Mouse (Mus musculus) lung, embryonic 15.5 days (tissue): ENCODE results near the gene Asic2. TPM values are rescaled to one million over a fixed set of nuclear protein-coding genes. Genes with fewer than 3 reads are reported as not detected.

Experiments used
- ATAC-seq: fragments of 200-750 bp; cut with Nextera tagmentation; 2 replicates; pipeline ENCODE4 v1.8.0; 2017; ENCODE audit warnings: moderate number of reproducible peaks, borderline replicate concordance; ENCODE audit not compliant: low FRiP score, low TSS enrichment; ENCODE audit errors: extremely low read depth
- H3K27ac ChIP-seq: fragments of 300-500 bp; sonication (generic); 2 replicates; pipeline ENCODE4 v1.5.1; 2015; ENCODE audit warnings: moderate library complexity, mild to moderate bottlenecking, inconsistent platforms
- H3K27me3 ChIP-seq: fragments of 300-500 bp; sonication (generic); 2 replicates; pipeline ENCODE4 v1.6.1; 2015; ENCODE audit warnings: inconsistent platforms
- H3K36me3 ChIP-seq: fragments of 300-500 bp; sonication (generic); 2 replicates; pipeline ENCODE4 v1.6.1; 2015; ENCODE audit warnings: inconsistent platforms
- H3K4me1 ChIP-seq: fragments of 300-500 bp; sonication (generic); 2 replicates; pipeline ENCODE4 v1.6.1; 2015; ENCODE audit warnings: inconsistent platforms
- H3K4me2 ChIP-seq: fragments of 300-500 bp; sonication (generic); 2 replicates; pipeline ENCODE4 v1.6.1; 2015; ENCODE audit warnings: inconsistent platforms, mild to moderate bottlenecking, moderate library complexity
- H3K4me3 ChIP-seq: fragments of 300-500 bp; sonication (generic); 2 replicates; pipeline ENCODE4 v1.5.1; 2015; ENCODE audit warnings: mild to moderate bottlenecking, inconsistent platforms
- H3K9ac ChIP-seq: fragments of 300-500 bp; sonication (generic); 2 replicates; pipeline ENCODE4 v1.6.1; 2015; ENCODE audit warnings: inconsistent platforms
- H3K9me3 ChIP-seq: fragments of 300-500 bp; sonication (generic); 2 replicates; pipeline ENCODE4 v1.6.1; 2016; ENCODE audit warnings: inconsistent platforms
- WGBS: fragments of 180-500 bp; shearing (Covaris S2); methylation state at CpG from one replicate; pipeline ENCODE4 v1.1.7; 2015; 5-methylcytosine and 5-hydroxymethylcytosine counted together
- polyA plus RNA-seq: library from polyadenylated mRNA; unstranded; fragments of >200 nt; fragmentation: Nextera tagmentation; extraction: Ambion mirVana; gene quantifications from 2 replicates; pipeline ENCODE4 v1.2.1, GENCODE M21; 2015

The Asic2 gene
- polyA plus RNA-seq, 1 experiment from 2014 or later = 0.37 TPM

DNA sequence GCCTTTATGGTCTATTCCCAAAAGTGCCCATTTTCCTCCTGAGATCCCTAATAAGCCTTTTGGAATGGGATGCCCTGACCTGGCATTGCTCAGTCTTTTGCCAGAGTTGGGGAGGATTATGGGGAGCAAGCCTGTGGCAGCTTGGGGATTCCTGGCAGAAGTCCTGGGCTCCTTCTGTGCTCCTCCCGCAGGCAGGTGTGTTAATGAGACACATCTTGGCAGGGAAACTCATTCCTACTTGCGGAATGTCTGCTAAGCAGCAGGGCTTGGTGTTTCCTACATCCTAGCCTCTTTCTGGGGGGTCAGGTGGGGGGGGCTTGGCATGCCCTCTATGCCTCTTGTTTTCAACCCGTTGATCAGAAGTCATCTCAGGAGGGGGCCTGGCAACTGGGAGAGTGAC lies 1081.2 kb downstream of the Asic2 start:
- Histone ChIP-seq H3K27ac (no peak overlapping the region), H3K9ac (no peak overlapping the region), H3K4me2 (no peak overlapping the region), H3K27me3 (no peaks in the 10 kb centered on the region; the same call in 1 of the 2 replicates), H3K4me1 (no peaks in the 10 kb centered on the region), H3K9me3 (no peaks in the 10 kb centered on the region), H3K36me3 (no peaks in the 10 kb centered on the region), H3K4me3 (no peak overlapping the region)
- WGBS = 57% methylated on average over 3 of the region's 3 CpGs
- ATAC-seq = no peak

DNA sequence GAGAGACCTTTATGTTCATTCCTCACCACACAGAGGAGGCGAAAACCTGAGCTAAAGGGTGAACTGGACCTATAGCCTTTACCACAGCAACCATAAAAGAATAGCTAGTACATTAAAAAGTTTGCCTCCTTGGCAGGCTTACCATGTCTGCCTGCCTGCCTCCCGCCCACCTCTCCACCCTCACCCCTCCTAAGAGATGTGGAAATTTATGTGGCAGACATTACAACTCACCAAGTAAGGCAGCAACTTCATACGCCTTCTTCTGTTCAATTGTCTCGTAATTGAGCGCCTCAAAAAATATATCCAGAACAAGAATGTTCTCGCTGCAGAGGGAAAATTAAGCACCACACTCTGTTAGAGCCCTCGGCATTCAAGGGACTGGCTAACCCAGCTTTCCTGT lies 1081.9 kb downstream of the Asic2 start:
- 66% methylated on average over 7 of the region's 7 CpGs for WGBS
- ATAC-seq = no peak

GRCm38 (mm10) chr11:80884521-80885231 lies 1083.6 kb downstream of the Asic2 start:
- no peaks in the 10 kb centered on the region for H3K27me3 ChIP-seq
- no peak overlapping the region for H3K4me2 ChIP-seq
- no peaks in the 10 kb centered on the region for H3K36me3 ChIP-seq
- H3K9ac ChIP-seq = no peak overlapping the region
- no peak overlapping the region for H3K27ac ChIP-seq
- no peaks in the 10 kb centered on the region for H3K4me1 ChIP-seq
- no peak; the same call in 1 of the 2 replicates for ATAC-seq
- H3K9me3 ChIP-seq = no peaks in the 10 kb centered on the region
- H3K4me3 ChIP-seq = no peak overlapping the region
- WGBS = 70% methylated on average over 6 of the region's 6 CpGs

More for the DNA sequence above, 1081.9 kb downstream of the Asic2 start:
- H3K9ac ChIP-seq = no peak overlapping the region
- no peak overlapping the region for H3K27ac ChIP-seq
- H3K36me3 ChIP-seq = no peaks in the 10 kb centered on the region
- no peaks in the 10 kb centered on the region for H3K9me3 ChIP-seq
- no peak overlapping the region for H3K4me3 ChIP-seq
- H3K27me3 ChIP-seq = no peaks in the 10 kb centered on the region
- H3K4me1 ChIP-seq = no peaks in the 10 kb centered on the region
- no peak overlapping the region for H3K4me2 ChIP-seq

DNA sequence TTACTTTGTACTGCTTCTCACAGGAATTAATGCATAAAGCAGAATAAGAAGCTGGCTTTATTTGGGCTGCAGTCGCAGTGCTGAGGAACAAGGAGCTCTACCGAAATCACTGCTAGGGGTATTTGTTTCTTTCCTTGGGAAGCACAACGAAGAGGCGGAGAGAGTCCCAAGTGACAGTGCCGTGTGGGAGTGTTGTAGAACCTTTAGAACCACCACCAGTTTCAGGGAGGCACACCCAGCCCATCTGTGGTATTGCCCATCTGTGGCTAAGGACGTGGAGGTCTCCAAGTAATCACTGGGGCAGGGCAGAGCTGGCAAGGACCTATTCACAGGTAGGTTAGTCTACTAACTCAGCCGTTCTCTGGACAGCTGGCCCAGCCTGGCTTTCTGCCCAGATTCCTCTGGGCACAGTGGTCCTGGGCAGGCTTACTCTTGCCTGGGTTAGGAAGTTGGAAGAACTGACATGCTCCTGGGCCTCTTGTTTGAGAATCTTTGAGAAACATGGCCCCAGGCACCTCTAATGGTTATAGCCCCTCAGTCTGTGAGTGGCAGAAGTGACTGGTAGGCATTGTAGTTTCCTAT lies 1085.9 kb downstream of the Asic2 start:
- Histone ChIP-seq H3K4me2 (no peak overlapping the region), H3K4me1 (0 out of 2 replicates have a peak, but pooled peaks cover 4% of the 10 kb centered on the region), H3K9me3 (no peaks in the 10 kb centered on the region), H3K27ac (no peak overlapping the region), H3K9ac (no peak overlapping the region), H3K36me3 (no peaks in the 10 kb centered on the region), H3K4me3 (no peak overlapping the region), H3K27me3 (no peaks in the 10 kb centered on the region)
- WGBS = 73% methylated on average over 7 of the region's 7 CpGs
- no peak for ATAC-seq

DNA sequence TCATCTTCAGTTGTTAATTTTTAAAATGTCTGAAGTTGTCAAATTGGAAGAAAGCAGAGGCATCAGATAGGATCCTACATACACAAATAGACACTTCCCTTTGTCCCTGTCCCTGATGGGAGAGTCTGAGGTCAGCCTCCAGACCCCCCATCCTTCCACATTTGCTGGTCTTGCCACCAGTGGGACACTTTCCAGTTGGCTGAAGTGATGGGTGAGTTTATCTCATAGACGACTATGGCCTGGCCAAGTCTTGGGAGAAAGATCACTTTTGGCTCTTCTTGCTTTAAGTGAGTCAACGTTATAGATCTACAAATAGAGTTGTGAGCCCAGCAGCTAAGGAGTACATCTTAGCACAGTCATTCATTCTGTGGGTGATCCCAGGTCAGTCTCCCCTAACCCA lies 1090.2 kb downstream of the Asic2 start:
- H3K27ac ChIP-seq = no peak overlapping the region
- no peaks in the 10 kb centered on the region for H3K27me3 ChIP-seq
- no peak overlapping the region for H3K9ac ChIP-seq
- H3K4me1 ChIP-seq = 0 out of 2 replicates have a peak, but pooled peaks cover 7% of the 10 kb centered on the region
- no peak for ATAC-seq
- no peak overlapping the region for H3K4me3 ChIP-seq
- no peak overlapping the region for H3K4me2 ChIP-seq
- H3K9me3 ChIP-seq = no peaks in the 10 kb centered on the region
- 48% methylated on average over 2 of the region's 2 CpGs for WGBS
- no peaks in the 10 kb centered on the region for H3K36me3 ChIP-seq

GRCm38 (mm10) chr11:80877131-80877651 lies 1091.1 kb downstream of the Asic2 start:
- H3K4me3 ChIP-seq = no peak overlapping the region
- 34% methylated on average over 11 of the region's 11 CpGs for WGBS
- 0 out of 2 replicates have a peak, but pooled peaks cover 7% of the 10 kb centered on the region for H3K4me1 ChIP-seq
- ATAC-seq = peak; percentile 73; the same call in 1 of the 2 replicates
- H3K36me3 ChIP-seq = no peaks in the 10 kb centered on the region
- H3K4me2 ChIP-seq = no peak overlapping the region
- H3K27me3 ChIP-seq = no peaks in the 10 kb centered on the region
- H3K9me3 ChIP-seq = no peaks in the 10 kb centered on the region
- no peak overlapping the region for H3K9ac ChIP-seq
- peak overlapping the region; percentile 55 for H3K27ac ChIP-seq

- Histone ChIP-seq H3K9ac (no peak overlapping the region), H3K27me3 (no peaks in the 10 kb centered on the region), H3K4me3 (no peak overlapping the region), H3K9me3 (no peaks in the 10 kb centered on the region), H3K4me1 (0 out of 2 replicates have a peak, but pooled peaks cover 3% of the 10 kb centered on the region), H3K27ac (no peak overlapping the region), H3K36me3 (no peaks in the 10 kb centered on the region), H3K4me2 (no peak overlapping the region)
- 58% methylated on average over 17 of the region's 17 CpGs for WGBS
- ATAC-seq = no peak
Measured at GRCm38 (mm10) chr11:80872509-80873474, 1095.5 kb downstream of the Asic2 start.

- no peak for ATAC-seq
Measured at GRCm38 (mm10) chr11:80868039-80868438, 1100.2 kb downstream of the Asic2 start.

GRCm38 (mm10) chr11:80862941-80863340 lies 1105.3 kb downstream of the Asic2 start:
- no peak for ATAC-seq
- H3K36me3 ChIP-seq = no peaks in the 10 kb centered on the region
- 85% methylated on average over 7 of the region's 7 CpGs for WGBS

More at GRCm38 (mm10) chr11:80868039-80868438, 1100.2 kb downstream of the Asic2 start:
- Histone ChIP-seq H3K27ac (no peak overlapping the region), H3K4me1 (no peaks in the 10 kb centered on the region), H3K9me3 (no peaks in the 10 kb centered on the region), H3K27me3 (no peaks in the 10 kb centered on the region), H3K4me3 (no peak overlapping the region), H3K4me2 (no peak overlapping the region), H3K36me3 (no peaks in the 10 kb centered on the region), H3K9ac (no peak overlapping the region)
- 89% methylated on average over 1 of the region's 1 CpGs for WGBS

DNA sequence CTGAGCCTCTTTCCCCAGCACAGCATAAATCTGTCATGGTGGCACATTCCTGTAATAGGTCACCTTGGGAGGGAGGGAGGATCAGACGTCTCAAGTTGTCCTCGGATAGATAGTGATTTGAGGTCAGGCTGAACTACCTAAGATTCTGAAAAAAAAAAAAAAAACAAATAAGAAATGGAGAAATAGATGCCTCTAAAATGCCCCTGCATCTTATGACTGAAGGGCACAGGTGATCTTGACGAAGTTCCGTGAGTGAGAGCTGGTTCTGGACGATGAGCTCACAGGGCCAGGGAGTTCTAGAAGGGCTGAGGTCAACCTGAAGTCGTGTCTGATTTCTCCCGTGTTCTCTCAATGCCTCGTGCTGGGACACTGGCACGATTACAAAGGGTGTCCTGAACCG lies 1110.2 kb downstream of the Asic2 start, which contains the start of gene Spaca3:
TSS of gene Spaca3 (plus strand) at position 301 of the 400 bp plus-strand sequence.
- Histone ChIP-seq H3K27ac (no peak within 1 kb of the TSS), H3K27me3 (0 out of 2 replicates have a peak, but pooled peaks cover 3% of the 10 kb centered on the region), H3K4me3 (no peak within 1 kb of the TSS), H3K4me2 (no peak within 1 kb of the TSS), H3K36me3 (no peaks in the 10 kb centered on the region), H3K9me3 (no peaks in the 10 kb centered on the region), H3K4me1 (peaks cover 3% of the 10 kb centered on the region; the same call in 1 of the 2 replicates), H3K9ac (no peak within 1 kb of the TSS)
- ATAC-seq = no peak
- WGBS = 56% methylated on average over 10 of the region's 10 CpGs

More at GRCm38 (mm10) chr11:80862941-80863340, 1105.3 kb downstream of the Asic2 start:
- Histone ChIP-seq H3K9me3 (no peaks in the 10 kb centered on the region), H3K4me3 (no peak overlapping the region), H3K27me3 (0 out of 2 replicates have a peak, but pooled peaks cover 3% of the 10 kb centered on the region), H3K9ac (no peak overlapping the region), H3K4me2 (no peak overlapping the region), H3K4me1 (no peaks in the 10 kb centered on the region), H3K27ac (no peak overlapping the region)

GRCm38 (mm10) chr11:80856827-80857226 lies 1111.4 kb downstream of the Asic2 start:
- Histone ChIP-seq H3K4me2 (no peak overlapping the region), H3K36me3 (no peaks in the 10 kb centered on the region), H3K27me3 (0 out of 2 replicates have a peak, but pooled peaks cover 3% of the 10 kb centered on the region), H3K4me3 (no peak overlapping the region), H3K9me3 (no peaks in the 10 kb centered on the region), H3K9ac (no peak overlapping the region), H3K4me1 (peaks cover 14% of the 10 kb centered on the region), H3K27ac (no peak overlapping the region)
- 50% methylated on average over 2 of the region's 2 CpGs for WGBS
- no peak for ATAC-seq
